Mouse (Mus musculus) limb, embryonic 14.5 days (tissue): ENCODE results near the gene Pclo. TPM values are rescaled to one million over a fixed set of nuclear protein-coding genes. Genes with fewer than 3 reads are reported as not detected.

ENCODE experiments used
- ATAC-seq: fragments of 200-750 bp; cut with Nextera tagmentation; 2 replicates; pipeline ENCODE4 v1.8.0; 2017; ENCODE audit warnings: low read depth, moderate number of reproducible peaks, moderate TSS enrichment; ENCODE audit not compliant: low FRiP score
- DNase-seq: peaks from one replicate; pipeline ENCODE4 v3.0.0-alpha.2; 2015; ENCODE audit warnings: low spot score
- H3K27ac ChIP-seq: fragments of 300-500 bp; sonication (generic); replicated peaks from 2 replicates; pipeline ENCODE4 v1.5.1; 2014; ENCODE audit warnings: low read depth, mild to moderate bottlenecking, low read length, moderate library complexity, mixed read lengths
- H3K27me3 ChIP-seq: fragments of 300-500 bp; sonication (generic); 2 replicates; pipeline ENCODE4 v1.6.1; 2014; ENCODE audit warnings: low read length, mixed read lengths; ENCODE audit not compliant: control insufficient read depth, insufficient read depth
- H3K36me3 ChIP-seq: fragments of 300-500 bp; sonication (generic); 2 replicates; pipeline ENCODE4 v1.6.1; 2014; ENCODE audit warnings: mild to moderate bottlenecking, low read length, moderate library complexity, mixed read lengths; ENCODE audit not compliant: control insufficient read depth, insufficient read depth
- H3K4me1 ChIP-seq: fragments of 300-500 bp; sonication (generic); 2 replicates; pipeline ENCODE4 v1.6.1; 2014; ENCODE audit warnings: antibody characterized with exemption, low read length, mixed read lengths; ENCODE audit not compliant: control insufficient read depth, insufficient read depth
- H3K4me2 ChIP-seq: fragments of 300-500 bp; sonication (generic); replicated peaks from 2 replicates; pipeline ENCODE4 v1.6.1; 2014; ENCODE audit warnings: low read depth, mild to moderate bottlenecking, low read length, moderate library complexity; ENCODE audit not compliant: severe bottlenecking
- H3K4me3 ChIP-seq: fragments of 300-500 bp; sonication (generic); replicated peaks from 2 replicates; pipeline ENCODE4 v1.5.1; 2014; ENCODE audit warnings: low read length
- H3K9ac ChIP-seq: fragments of 300-500 bp; sonication (generic); 2 replicates; pipeline ENCODE4 v1.6.1; 2014; ENCODE audit warnings: mild to moderate bottlenecking, low read depth, low read length, moderate library complexity; ENCODE audit not compliant: severe bottlenecking
- H3K9me3 ChIP-seq: fragments of 300-500 bp; sonication (generic); 2 replicates; pipeline ENCODE4 v1.6.1; 2016; ENCODE audit warnings: low read length; ENCODE audit not compliant: control insufficient read depth
- POLR2A ChIP-seq: fragments of 200-500 bp; IDR thresholded peaks from 2 replicates; pipeline ENCODE4 v1.8.0; 2012; ENCODE audit warnings: inconsistent platforms, mild to moderate bottlenecking, moderate library complexity, borderline replicate concordance; ENCODE audit not compliant: insufficient read depth, insufficient read length; ENCODE audit errors: extremely low read depth
- WGBS: fragments of 180-500 bp; shearing (Covaris S2); extraction: QIAGEN DNeasy Blood & Tissue Kit; methylation state at CpG from one replicate; pipeline ENCODE4 v1.1.7; 2014; 5-methylcytosine and 5-hydroxymethylcytosine counted together
- polyA plus RNA-seq, 2 experiments: library from polyadenylated mRNA; depleted of rRNA in 1 of 2; stranded (reverse) in 1 of 2; unstranded in 1 of 2; fragments of >200 nt; fragmentation: Nextera tagmentation in 1 of 2; extraction: Ambion mirVana in 1 of 2; gene quantifications; 2 replicates each; pipeline versions ENCODE4 v1.2.1 to v1.2.3; 2012 to 2014

Pclo gene
- polyA plus RNA-seq, 2 experiments, result 0.40 to 0.59 TPM

GRCm38 (mm10) chr5:14782362-14783082, 267.8 kb downstream of the Pclo start:
- H3K9me3 ChIP-seq, result no peaks in the 10 kb centered on the region
- no peak overlapping the region for H3K4me3 ChIP-seq
- H3K4me2 ChIP-seq, result no peak overlapping the region
- H3K9ac ChIP-seq, result no peak overlapping the region
- no peak for DNase-seq
- H3K4me1 ChIP-seq, result no peaks in the 10 kb centered on the region
- H3K27me3 ChIP-seq, result no peaks in the 10 kb centered on the region
- TF ChIP-seq POLR2A, result no peak
- no peak overlapping the region for H3K27ac ChIP-seq
- WGBS, result 68% methylated on average over 1 of the region's 1 CpGs
- ATAC-seq, result no peak
- no peaks in the 10 kb centered on the region for H3K36me3 ChIP-seq

DNA sequence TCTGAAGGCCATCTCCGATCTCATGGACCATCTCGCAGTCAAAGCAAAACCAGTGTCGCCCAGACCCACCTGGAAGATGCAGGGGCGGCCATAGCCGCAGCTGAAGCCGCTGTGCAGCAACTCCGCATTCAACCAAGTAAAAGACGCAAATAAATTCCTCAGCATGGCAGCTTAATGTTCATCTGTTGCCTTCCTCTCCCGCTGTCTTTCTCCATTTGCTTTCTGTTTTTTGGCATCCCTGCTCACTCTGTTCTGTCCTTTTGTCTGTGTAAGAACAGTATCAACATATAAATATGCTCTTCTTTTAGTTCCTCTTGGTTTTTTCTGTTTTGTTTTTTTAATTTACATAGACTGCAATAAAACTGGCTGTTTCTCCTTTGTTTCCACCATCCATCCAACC, 279.2 kb downstream of the Pclo start:
- no peaks in the 10 kb centered on the region for H3K4me1 ChIP-seq
- H3K9me3 ChIP-seq, result no peaks in the 10 kb centered on the region
- H3K36me3 ChIP-seq, result no peaks in the 10 kb centered on the region
- no peak overlapping the region for H3K4me2 ChIP-seq
- ATAC-seq (no peak), DNase-seq (no peak)
- TF ChIP-seq POLR2A, result no peak
- no peaks in the 10 kb centered on the region for H3K27me3 ChIP-seq
- 91% methylated on average over 9 of the region's 9 CpGs for WGBS
- no peak overlapping the region for H3K27ac ChIP-seq
- no peak overlapping the region for H3K9ac ChIP-seq
- H3K4me3 ChIP-seq, result no peak overlapping the region

- H3K4me2 ChIP-seq, result no peak overlapping the region
- 5% methylated on average over 6 of the region's 6 CpGs for WGBS
- no peaks in the 10 kb centered on the region for H3K27me3 ChIP-seq
- no peak overlapping the region for H3K9ac ChIP-seq
- H3K27ac ChIP-seq, result no peak overlapping the region
- ATAC-seq, result no peak
- TF ChIP-seq POLR2A, result no peak
- DNase-seq, result peak; percentile 64
- no peak overlapping the region for H3K4me3 ChIP-seq
- H3K9me3 ChIP-seq, result no peaks in the 10 kb centered on the region
- H3K4me1 ChIP-seq, result no peaks in the 10 kb centered on the region
- no peaks in the 10 kb centered on the region for H3K36me3 ChIP-seq
Measured at GRCm38 (mm10) chr5:14807136-14807535, 292.4 kb downstream of the Pclo start.

- Histone ChIP-seq H3K36me3 (no peaks in the 10 kb centered on the region), H3K9ac (no peak overlapping the region), H3K27me3 (no peaks in the 10 kb centered on the region), H3K4me1 (no peaks in the 10 kb centered on the region), H3K9me3 (no peaks in the 10 kb centered on the region), H3K4me3 (no peak overlapping the region), H3K27ac (no peak overlapping the region), H3K4me2 (no peak overlapping the region)
- ATAC-seq (no peak), DNase-seq (no peak)
- TF ChIP-seq POLR2A, result no peak
- WGBS, result 78% methylated on average over 3 of the region's 3 CpGs
Measured at GRCm38 (mm10) chr5:14833165-14833860, 318.6 kb downstream of the Pclo start.

DNA sequence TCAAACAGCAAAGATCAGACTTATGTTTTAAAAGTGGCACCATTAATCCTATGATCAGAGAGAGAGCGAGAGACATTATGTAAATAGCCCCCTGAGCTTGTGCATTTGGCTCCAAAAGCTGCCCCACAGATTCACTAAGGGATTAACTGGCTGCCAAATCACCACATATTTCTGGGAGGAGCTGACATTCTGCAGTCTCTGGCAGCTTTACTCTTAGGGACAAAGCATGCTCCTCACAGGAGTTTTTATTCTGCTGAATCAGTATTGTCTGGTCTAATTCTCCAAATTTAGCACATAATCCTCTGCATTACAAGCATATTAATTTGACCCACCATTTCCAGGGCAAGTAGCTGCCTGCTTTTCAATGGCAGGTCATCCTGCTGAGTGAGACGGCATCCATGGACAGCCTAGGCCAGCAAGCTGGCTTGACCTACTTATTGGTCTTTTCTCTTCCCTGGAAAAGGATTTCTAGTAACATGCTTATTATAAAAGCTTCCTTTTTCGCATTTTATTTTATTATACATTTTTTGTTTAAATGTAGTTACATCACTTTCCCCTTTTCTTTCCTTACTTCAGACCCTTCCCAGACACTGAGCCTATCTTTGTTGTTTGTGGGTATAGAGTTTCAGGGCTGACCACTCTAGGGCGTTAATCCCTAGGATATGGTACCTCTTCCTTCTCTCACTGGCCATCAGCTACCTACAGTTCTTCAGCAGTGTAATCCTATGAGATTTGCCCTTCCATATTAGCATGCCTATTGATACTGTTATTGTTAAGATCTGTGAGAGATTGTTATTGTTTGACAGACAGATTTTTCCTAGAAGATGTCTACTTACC, 319.7 kb downstream of the Pclo start:
- Histone ChIP-seq H3K4me3 (no peak overlapping the region), H3K4me1 (no peaks in the 10 kb centered on the region), H3K36me3 (no peaks in the 10 kb centered on the region), H3K9ac (no peak overlapping the region), H3K4me2 (no peak overlapping the region), H3K27ac (no peak overlapping the region), H3K27me3 (no peaks in the 10 kb centered on the region), H3K9me3 (no peaks in the 10 kb centered on the region)
- DNase-seq (no peak), ATAC-seq (no peak)
- no peak for TF ChIP-seq POLR2A
- 70% methylated on average over 4 of the region's 4 CpGs for WGBS
